Mouse (Mus musculus) small intestine, adult 2 months (tissue): Measurements from ENCODE around the gene Prkcsh. TPM values are rescaled to one million over a fixed set of nuclear protein-coding genes. Genes with fewer than 3 reads are reported as not detected.
A peak's percentile ranks its signal among the peaks of the same experiment; 100 is the strongest.

ENCODE experiments used
- H3K27ac ChIP-seq: fragments of 200-500 bp; 2 replicates; pipeline ENCODE4 v1.5.1; 2012; ENCODE audit warnings: low read depth, low read length, control low read depth, inconsistent platforms; ENCODE audit not compliant: insufficient read depth
- H3K27me3 ChIP-seq: fragments of 200-500 bp; 2 replicates; pipeline ENCODE4 v1.6.1; 2012; ENCODE audit warnings: mild to moderate bottlenecking, moderate library complexity, low read length, inconsistent platforms; ENCODE audit not compliant: control insufficient read depth, insufficient read depth
- H3K36me3 ChIP-seq: fragments of 200-500 bp; 2 replicates; pipeline ENCODE4 v1.6.1; 2012; ENCODE audit warnings: mild to moderate bottlenecking, low read length, control low read depth, inconsistent platforms; ENCODE audit not compliant: control insufficient read depth, insufficient read depth
- H3K4me1 ChIP-seq: fragments of 200-500 bp; 2 replicates; pipeline ENCODE4 v1.6.1; 2012; ENCODE audit warnings: low read length, inconsistent platforms, mixed read lengths; ENCODE audit not compliant: control insufficient read depth, insufficient read depth, insufficient read length
- H3K4me3 ChIP-seq: fragments of 200-500 bp; 2 replicates; pipeline ENCODE4 v1.5.1; 2012; ENCODE audit warnings: low read depth, mild to moderate bottlenecking, control low read depth, inconsistent platforms, low read length, moderate library complexity
- CTCF ChIP-seq: fragments of 200-500 bp; IDR thresholded peaks from 2 replicates; pipeline ENCODE4 v1.5.1; 2012; ENCODE audit warnings: low read depth, mild to moderate bottlenecking, control low read depth, inconsistent platforms, low read length, moderate library complexity, mixed read lengths; ENCODE audit not compliant: insufficient replicate concordance, insufficient read length; ENCODE audit errors: extremely low read depth
- POLR2A ChIP-seq: fragments of 200-500 bp; IDR thresholded peaks from 2 replicates; pipeline ENCODE4 v1.6.1; 2012; ENCODE audit warnings: low read depth, mild to moderate bottlenecking, control low read depth, inconsistent platforms, low read length, moderate library complexity
- WGBS: fragments of 180-500 bp; shearing (Covaris S2); methylation state at CpG from one replicate; pipeline ENCODE4 v1.1.7; 2018; 5-methylcytosine and 5-hydroxymethylcytosine counted together
- polyA plus RNA-seq: library from polyadenylated mRNA; depleted of rRNA; stranded (reverse); fragments of >200 nt; gene quantifications from 2 replicates; pipeline ENCODE4 v1.2.3, GENCODE M21; 2012; rRNA removed

Gene Prkcsh
- polyA plus RNA-seq, result 82.7 and 169 TPM in 2 replicates

GRCm38 (mm10) chr9:22002194-22003162 lies at the start of gene Prkcsh, which contains the start of gene Ccdc151:
Prkcsh (plus strand) TSS chr9:22002806.
Ccdc151 (minus strand) TSS chr9:22002634.
- H3K4me1 ChIP-seq, result peaks cover 10% of the 10 kb centered on the region
- peaks cover 22% of the 10 kb centered on the region for H3K36me3 ChIP-seq
- H3K27ac ChIP-seq, result peak within 1 kb of the TSS; percentile 52
- no peaks in the 10 kb centered on the region for H3K27me3 ChIP-seq
- peak within 1 kb of the TSS; percentile 68 for H3K4me3 ChIP-seq
- TF ChIP-seq CTCF (no peak), POLR2A (peak; percentile 76)
- 7% methylated on average over 57 of the region's 57 CpGs for WGBS

DNA sequence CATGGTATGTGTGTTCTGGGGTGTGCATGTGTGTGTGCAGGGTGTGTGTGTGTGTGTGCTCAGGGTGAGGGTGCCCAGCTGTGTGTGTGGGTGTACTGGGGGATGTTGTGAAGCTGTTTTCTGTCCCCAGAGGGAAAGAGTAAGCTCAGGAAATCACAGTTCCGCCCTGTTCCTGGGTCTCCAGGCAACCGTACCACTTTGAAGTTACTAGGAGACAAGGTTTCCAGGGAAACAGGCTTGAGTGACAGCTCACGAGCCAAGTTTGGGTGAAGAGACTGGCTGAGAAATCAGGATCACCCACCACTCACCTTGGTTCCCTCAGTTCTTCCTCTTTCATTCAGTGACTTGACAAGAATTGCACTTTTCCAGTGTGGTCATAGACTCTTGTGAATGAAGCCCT lies 49.0 kb upstream of the Prkcsh start:
- H3K4me3 ChIP-seq, result no peak overlapping the region
- H3K36me3 ChIP-seq, result no peaks in the 10 kb centered on the region
- no peaks in the 10 kb centered on the region for H3K27me3 ChIP-seq
- TF ChIP-seq POLR2A (no peak), CTCF (no peak)
- WGBS, result 21% methylated on average over 3 of the region's 3 CpGs
- no peak overlapping the region for H3K27ac ChIP-seq
- H3K4me1 ChIP-seq, result 0 out of 2 replicates have a peak, but pooled peaks cover 3% of the 10 kb centered on the region

DNA sequence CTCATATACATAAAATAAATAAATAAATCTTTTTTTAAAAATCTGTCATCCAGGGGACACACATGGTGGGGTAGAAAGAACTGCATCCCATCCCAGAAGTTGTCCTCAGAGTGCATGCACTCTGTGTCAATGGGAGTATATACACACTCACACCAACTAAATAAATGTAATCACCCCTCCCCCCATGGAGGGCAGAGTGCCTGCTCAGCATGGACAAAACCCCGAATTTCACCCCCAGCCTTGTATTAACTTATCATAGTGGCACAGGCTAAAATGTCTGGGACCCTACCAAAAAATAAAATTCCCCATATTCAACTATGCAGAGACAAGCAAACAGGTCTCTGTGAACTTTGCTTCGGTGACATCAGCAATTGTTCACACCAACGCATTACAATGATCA lies 48.0 kb upstream of the Prkcsh start:
- 47% methylated on average over 3 of the region's 3 CpGs for WGBS

DNA sequence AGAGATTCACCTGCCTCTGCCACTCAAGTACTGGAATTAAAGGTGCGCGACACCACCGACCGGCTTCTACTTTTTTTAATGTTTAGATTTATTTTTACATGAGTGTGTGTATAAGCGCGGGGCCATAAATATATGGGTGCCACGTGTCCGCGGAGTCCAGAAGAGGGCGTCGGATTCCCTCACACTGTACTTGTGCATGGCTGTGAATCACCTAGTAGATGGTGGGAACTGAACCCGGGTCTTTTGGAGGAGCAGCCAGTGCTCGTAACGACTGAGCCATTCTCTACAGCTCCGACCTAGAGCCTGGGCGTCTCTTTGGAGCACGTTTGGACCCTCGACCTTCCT lies 47.4 kb upstream of the Prkcsh start:
- TF ChIP-seq CTCF (peak; percentile 25; the same call in 1 of the 2 replicates), POLR2A (no peak)
- Histone ChIP-seq H3K36me3 (no peaks in the 10 kb centered on the region), H3K27ac (peak overlapping the region; percentile 82), H3K4me1 (0 out of 2 replicates have a peak, but pooled peaks cover 3% of the 10 kb centered on the region), H3K4me3 (peak overlapping the region; percentile 73), H3K27me3 (no peaks in the 10 kb centered on the region)
- under 1% methylated on average over 18 of the region's 18 CpGs for whole genome bisulfite sequencing

More for the DNA sequence above, 48.0 kb upstream of the Prkcsh start:
- no peak overlapping the region for H3K27ac ChIP-seq
- H3K4me1 ChIP-seq, result 0 out of 2 replicates have a peak, but pooled peaks cover 3% of the 10 kb centered on the region
- no peaks in the 10 kb centered on the region for H3K36me3 ChIP-seq
- H3K4me3 ChIP-seq, result no peak overlapping the region
- H3K27me3 ChIP-seq, result no peaks in the 10 kb centered on the region
- TF ChIP-seq POLR2A (no peak), CTCF (no peak)

GRCm38 (mm10) chr9:21955570-21956281 lies 46.9 kb upstream of the Prkcsh start, which contains the start of gene Swsap1:
Swsap1 (plus strand) TSS chr9:21955755.
- Histone ChIP-seq H3K27ac (peak within 1 kb of the TSS; percentile 92), H3K4me3 (peak within 1 kb of the TSS; percentile 73), H3K36me3 (no peaks in the 10 kb centered on the region), H3K27me3 (peaks cover 2% of the 10 kb centered on the region; the same call in 1 of the 2 replicates), H3K4me1 (0 out of 2 replicates have a peak, but pooled peaks cover 3% of the 10 kb centered on the region)
- TF ChIP-seq POLR2A (peak; percentile 38; the same call in 1 of the 2 replicates), CTCF (no peak)
- WGBS, result under 1% methylated on average over 54 of the region's 54 CpGs

DNA sequence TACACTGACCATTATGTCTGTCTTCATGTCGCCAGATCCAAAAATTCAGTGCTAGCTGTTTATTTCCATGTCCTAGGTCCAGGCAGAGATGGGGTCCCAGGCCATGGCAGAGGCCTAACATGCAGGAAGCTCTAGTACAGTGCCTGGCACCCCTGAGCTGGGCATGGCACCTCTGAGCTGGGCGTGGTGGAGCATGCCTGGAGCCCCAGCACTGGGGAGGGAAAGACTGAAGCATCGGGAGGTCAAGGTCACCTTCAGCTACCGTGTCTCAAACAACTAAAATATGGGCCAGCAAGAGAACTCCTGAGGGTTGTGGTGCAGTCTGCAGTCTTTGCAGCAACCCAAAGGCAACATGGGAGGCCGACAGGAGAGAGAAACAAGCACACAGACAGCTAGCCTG lies 44.2 kb upstream of the Prkcsh start:
- 63% methylated on average over 5 of the region's 5 CpGs for WGBS

DNA sequence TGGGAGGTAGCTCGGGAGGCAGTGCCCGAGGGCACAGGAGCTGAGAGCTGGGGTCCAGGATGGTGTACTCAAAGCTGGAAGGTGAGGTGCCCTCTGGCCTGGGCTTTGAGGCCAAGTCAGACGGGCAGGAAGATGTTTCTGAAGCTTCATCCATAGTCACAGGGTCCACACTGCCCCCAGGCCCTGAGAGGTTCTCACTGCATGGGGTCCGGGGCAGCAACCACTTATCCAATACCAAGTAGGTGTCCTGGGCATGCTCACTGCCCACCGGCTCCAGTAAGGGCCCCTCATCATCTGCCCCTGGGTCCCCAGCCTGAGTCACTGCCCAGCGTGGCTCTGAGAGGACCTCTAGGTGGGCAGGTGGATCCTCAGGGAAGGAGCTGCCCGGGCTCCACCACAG lies 43.4 kb upstream of the Prkcsh start:
- no peak overlapping the region for H3K4me3 ChIP-seq
- 92% methylated on average over 7 of the region's 7 CpGs for WGBS
- no peak overlapping the region for H3K27ac ChIP-seq
- H3K27me3 ChIP-seq, result peaks cover 29% of the 10 kb centered on the region
- no peaks in the 10 kb centered on the region for H3K36me3 ChIP-seq
- TF ChIP-seq CTCF (no peak), POLR2A (no peak)
- peaks cover 17% of the 10 kb centered on the region for H3K4me1 ChIP-seq

More for the DNA sequence above, 44.2 kb upstream of the Prkcsh start:
- Histone ChIP-seq H3K27ac (no peak overlapping the region), H3K4me3 (no peak overlapping the region), H3K4me1 (peaks cover 17% of the 10 kb centered on the region), H3K27me3 (peaks cover 28% of the 10 kb centered on the region), H3K36me3 (no peaks in the 10 kb centered on the region)
- TF ChIP-seq POLR2A, result no peak
- TF ChIP-seq CTCF, result no peak
